Mouse (Mus musculus) heart, embryonic 14.5 days (tissue): ENCODE measurements around the gene Sox5. TPM values are rescaled to one million over a fixed set of nuclear protein-coding genes. Genes with fewer than 3 reads are reported as not detected.

Experiments used
- ATAC-seq: fragments of 200-750 bp; cut with Nextera tagmentation; 2 replicates; pipeline ENCODE4 v1.8.0; 2017; ENCODE audit warnings: low read depth, moderate TSS enrichment; ENCODE audit not compliant: insufficient number of reproducible peaks, insufficient read depth, low FRiP score
- H3K27ac ChIP-seq, 2 experiments: fragments of 200-500 bp in 1 of 2; fragments of 300-500 bp in 1 of 2; sonication (generic) in 1 of 2; replicated peaks in 1 of 2; 2 replicates each; pipeline ENCODE4 v1.5.1; 2012 to 2014; ENCODE audit warnings: low read depth in 2 of 2, low read length in 2 of 2, control low read depth in 1 of 2, mild to moderate bottlenecking in 1 of 2, mixed read lengths in 1 of 2; ENCODE audit not compliant: control insufficient read depth in 1 of 2, insufficient read depth in 1 of 2
- H3K27me3 ChIP-seq: fragments of 300-500 bp; sonication (generic); 2 replicates; pipeline ENCODE4 v1.6.1; 2014; ENCODE audit warnings: mild to moderate bottlenecking, low read length, control low read depth; ENCODE audit not compliant: control insufficient read depth, insufficient read depth
- H3K36me3 ChIP-seq: fragments of 300-500 bp; sonication (generic); 2 replicates; pipeline ENCODE4 v1.6.1; 2014; ENCODE audit warnings: mild to moderate bottlenecking, control low read depth, low read length, mixed read lengths; ENCODE audit not compliant: control insufficient read depth, insufficient read depth
- H3K4me1 ChIP-seq, 2 experiments: fragments of 200-500 bp in 1 of 2; fragments of 300-500 bp in 1 of 2; sonication (generic) in 1 of 2; 2 replicates each; pipeline ENCODE4 v1.6.1; 2012 to 2014; ENCODE audit warnings: low read length in 2 of 2, control low read depth in 1 of 2, mixed read lengths in 1 of 2; ENCODE audit not compliant: control insufficient read depth in 2 of 2, insufficient read depth in 2 of 2
- H3K4me2 ChIP-seq: fragments of 300-500 bp; sonication (generic); 2 replicates; pipeline ENCODE4 v1.6.1; 2014; ENCODE audit warnings: mild to moderate bottlenecking, low read length
- H3K4me3 ChIP-seq, 2 experiments: fragments of 200-500 bp in 1 of 2; fragments of 300-500 bp in 1 of 2; sonication (generic) in 1 of 2; 2 replicates each; pipeline ENCODE4 v1.5.1; 2012 to 2014; ENCODE audit warnings: low read length in 2 of 2, mild to moderate bottlenecking in 2 of 2, control low read depth in 1 of 2, low read depth in 1 of 2, moderate library complexity in 1 of 2; ENCODE audit not compliant: control insufficient read depth in 1 of 2, insufficient read depth in 1 of 2
- H3K9ac ChIP-seq: fragments of 300-500 bp; sonication (generic); 2 replicates; pipeline ENCODE4 v1.6.1; 2014; ENCODE audit warnings: mild to moderate bottlenecking, low read length
- H3K9me3 ChIP-seq: fragments of 300-500 bp; sonication (generic); 2 replicates; pipeline ENCODE4 v1.6.1; 2016; ENCODE audit warnings: low read length, control low read depth; ENCODE audit not compliant: control insufficient read depth
- WGBS: fragments of 180-500 bp; shearing (Covaris S2); extraction: QIAGEN DNeasy Blood & Tissue Kit; methylation state at CpG from one replicate; pipeline ENCODE4 v1.1.7; 2014; 5-methylcytosine and 5-hydroxymethylcytosine counted together
- polyA plus RNA-seq: library from polyadenylated mRNA; unstranded; fragments of >200 nt; fragmentation: Nextera tagmentation; extraction: Ambion mirVana; gene quantifications from 2 replicates; pipeline ENCODE4 v1.2.1, GENCODE M21; 2014

Gene Sox5
- polyA plus RNA-seq, 1 experiment from 2014 or later = 10.6 TPM

- 87% methylated on average over 8 of the region's 8 CpGs for WGBS
- no peak for ATAC-seq
These were observed 720.0 kb downstream of the Sox5 start for GRCm38 (mm10) chr6:144061814-144062213.

GRCm38 (mm10) chr6:144057098-144057632, 724.6 kb downstream of the Sox5 start:
- H3K4me1 ChIP-seq = peaks cover 4 to 7% of the 10 kb centered on the region in 2 experiments
- ATAC-seq = no peak
- no peak overlapping the region for H3K9ac ChIP-seq
- no peaks in the 10 kb centered on the region for H3K27me3 ChIP-seq
- 59% methylated on average over 14 of the region's 14 CpGs for WGBS
- no peak overlapping the region for H3K4me3 ChIP-seq
- H3K36me3 ChIP-seq = no peaks in the 10 kb centered on the region
- no peaks in the 10 kb centered on the region for H3K9me3 ChIP-seq
- no peak overlapping the region for H3K4me2 ChIP-seq
- peak overlapping the region; percentile 62 to 71 for H3K27ac ChIP-seq

More at GRCm38 (mm10) chr6:144061814-144062213, 720.0 kb downstream of the Sox5 start:
- Histone ChIP-seq H3K4me1 (peaks cover 2 to 3% of the 10 kb centered on the region in 2 experiments; a peak in 2 of 4 replicates), H3K27ac (no peak overlapping the region), H3K4me3 (no peak overlapping the region), H3K9ac (no peak overlapping the region), H3K27me3 (no peaks in the 10 kb centered on the region), H3K9me3 (no peaks in the 10 kb centered on the region), H3K36me3 (no peaks in the 10 kb centered on the region), H3K4me2 (no peak overlapping the region)

DNA sequence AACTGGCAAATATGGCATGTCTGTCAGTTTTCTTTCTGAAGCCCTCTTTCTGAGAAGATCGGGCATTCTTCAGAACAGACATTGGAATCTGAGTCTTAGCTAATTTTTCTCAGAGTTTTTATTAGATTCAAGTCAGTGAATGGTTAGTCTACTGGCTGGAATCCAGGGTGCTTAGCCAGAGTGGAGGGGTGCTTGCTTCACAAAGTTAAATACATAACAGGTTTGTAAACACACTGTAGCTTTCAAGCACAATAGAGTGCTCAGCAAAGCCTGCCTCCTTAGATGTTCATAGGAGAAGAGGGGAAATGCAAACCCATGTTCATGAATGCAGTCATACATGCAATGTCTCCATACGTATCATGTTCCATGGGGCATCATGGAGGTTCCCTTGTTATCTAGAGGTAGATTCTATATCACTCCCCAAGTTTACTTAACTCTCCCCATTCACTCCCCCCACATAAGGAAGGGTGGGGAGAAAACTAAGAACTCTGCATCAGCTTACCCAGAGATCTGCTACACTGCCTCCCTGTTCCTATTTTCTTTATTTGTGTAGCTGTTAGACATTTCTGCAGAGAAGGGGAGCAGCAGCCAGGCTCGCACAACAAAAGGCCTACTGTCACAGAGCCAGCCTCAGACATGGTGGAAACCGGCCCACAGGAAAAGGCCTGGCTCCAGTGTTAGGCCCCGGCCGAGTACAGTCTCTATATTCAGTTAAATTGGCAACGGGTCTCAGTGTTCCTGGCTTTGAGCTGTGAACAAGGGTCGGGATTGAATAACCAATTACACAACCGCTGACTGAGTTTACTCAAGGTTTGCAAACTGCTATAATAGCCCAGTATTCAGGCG, 725.3 kb downstream of the Sox5 start:
- Histone ChIP-seq H3K36me3 (no peaks in the 10 kb centered on the region), H3K9ac (no peak overlapping the region), H3K4me1 (peaks cover 4 to 7% of the 10 kb centered on the region in 2 experiments), H3K27ac (peak overlapping the region; percentile 62 to 71), H3K27me3 (no peaks in the 10 kb centered on the region), H3K4me2 (no peak overlapping the region), H3K9me3 (no peaks in the 10 kb centered on the region), H3K4me3 (no peak overlapping the region)
- WGBS = 65% methylated on average over 10 of the region's 10 CpGs
- peak; percentile 64 for ATAC-seq

DNA sequence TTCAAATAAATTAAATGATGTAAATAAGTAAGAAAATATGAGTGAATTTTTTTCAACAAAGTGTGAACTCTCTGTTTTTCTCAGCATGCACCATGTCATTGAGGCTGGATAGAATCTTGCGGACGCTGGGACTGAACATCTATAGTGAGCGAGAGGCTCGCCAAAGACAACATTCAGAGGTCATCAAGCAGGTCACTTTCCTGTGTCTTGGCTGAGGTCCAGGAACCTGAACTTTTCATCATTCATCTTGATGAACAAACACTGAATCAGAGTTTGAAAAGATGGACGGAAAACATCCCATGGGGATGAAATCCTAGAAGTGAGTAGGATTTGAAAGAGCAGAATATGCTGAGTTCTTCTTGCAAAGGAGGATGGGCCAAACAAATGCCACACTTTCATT, 729.3 kb downstream of the Sox5 start:
- Histone ChIP-seq H3K36me3 (no peaks in the 10 kb centered on the region), H3K4me3 (no peak overlapping the region), H3K9ac (no peak overlapping the region), H3K4me2 (no peak overlapping the region), H3K9me3 (no peaks in the 10 kb centered on the region), H3K27ac (no peak overlapping the region), H3K4me1 (peaks cover 4 to 7% of the 10 kb centered on the region in 2 experiments), H3K27me3 (no peaks in the 10 kb centered on the region)
- 51% methylated on average over 5 of the region's 5 CpGs for WGBS
- no peak for ATAC-seq

GRCm38 (mm10) chr6:144051316-144051715, 730.5 kb downstream of the Sox5 start:
- Histone ChIP-seq H3K27ac (no peak overlapping the region), H3K4me2 (no peak overlapping the region), H3K27me3 (no peaks in the 10 kb centered on the region), H3K9ac (no peak overlapping the region), H3K4me1 (peaks cover 1 to 2% of the 10 kb centered on the region in 2 experiments; a peak in 2 of 4 replicates), H3K36me3 (no peaks in the 10 kb centered on the region), H3K4me3 (no peak overlapping the region), H3K9me3 (no peaks in the 10 kb centered on the region)
- ATAC-seq = no peak
- WGBS = 93% methylated on average over 5 of the region's 5 CpGs

GRCm38 (mm10) chr6:144048201-144048924, 733.4 kb downstream of the Sox5 start:
- Histone ChIP-seq H3K4me3 (no peak overlapping the region), H3K27me3 (no peaks in the 10 kb centered on the region), H3K9ac (no peak overlapping the region), H3K36me3 (no peaks in the 10 kb centered on the region), H3K27ac (no peak overlapping the region), H3K4me2 (no peak overlapping the region), H3K4me1 (peaks cover 0 to 4% of the 10 kb centered on the region in 2 experiments; a peak in 1 of 4 replicates), H3K9me3 (no peaks in the 10 kb centered on the region)
- 66% methylated on average over 3 of the region's 3 CpGs for WGBS
- ATAC-seq = no peak

- H3K4me2 ChIP-seq = no peak overlapping the region
- no peaks in the 10 kb centered on the region for H3K36me3 ChIP-seq
- no peaks in the 10 kb centered on the region for H3K27me3 ChIP-seq
- peaks cover 0 to 4% of the 10 kb centered on the region in 2 experiments; a peak in 1 of 4 replicates for H3K4me1 ChIP-seq
- ATAC-seq = no peak
- WGBS = 55% methylated on average over 9 of the region's 9 CpGs
- H3K27ac ChIP-seq = 0 out of 4 replicates have a peak overlapping the region, but pooled peaks of 1 of the 2 experiments have one; percentile 10
- no peaks in the 10 kb centered on the region for H3K9me3 ChIP-seq
- no peak overlapping the region for H3K4me3 ChIP-seq
- no peak overlapping the region for H3K9ac ChIP-seq
These were observed 736.3 kb downstream of the Sox5 start for GRCm38 (mm10) chr6:144045503-144045902.
